8 mouse cellular contexts compared by ENCODE assay signal in the genomic region with DNA sequence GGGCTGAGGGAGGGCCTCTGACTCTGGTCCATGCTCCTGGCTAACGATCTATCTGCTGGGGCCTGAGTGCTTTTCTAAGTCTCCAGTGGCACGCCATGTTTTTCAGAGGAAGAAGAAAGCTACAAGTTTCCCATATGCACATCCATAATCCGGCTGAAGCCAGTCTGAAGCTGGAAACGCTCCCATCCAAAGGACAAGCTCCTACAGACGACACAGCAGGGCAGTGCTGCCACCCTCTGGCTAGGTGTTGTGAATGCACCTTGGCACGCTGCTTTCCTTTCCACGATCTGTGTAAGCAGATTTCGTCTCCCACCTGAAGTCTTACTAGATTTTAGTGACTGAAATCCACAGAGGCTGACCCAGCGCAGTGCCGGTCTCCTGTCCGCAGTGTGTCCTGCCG. TPM values are rescaled to one million over a fixed set of nuclear protein-coding genes. Genes with fewer than 3 reads are reported as not detected.
DNase-seq lines count a peak whose midpoint lies in the region; ATAC-seq and TF ChIP-seq lines count a peak whose summit lies in the region.

No protein-coding gene starts in this region.

- 0 out of 2 replicates have a peak, but pooled peaks cover 3% of the 10 kb centered on the region for H3K36me3 ChIP-seq in ES-Bruce4 (ENCODE audit: control insufficient read depth, insufficient read depth, low read length, poor library complexity, severe bottlenecking)
- H3K36me3 ChIP-seq in forebrain, embryonic 11.5 days (ENCODE audit: control insufficient read depth, insufficient read depth, low read length): no peaks in the 10 kb centered on the region; the same call in 1 of the 2 replicates
- peaks cover 73% of the 10 kb centered on the region for H3K36me3 ChIP-seq in heart, embryonic 14.5 days (ENCODE audit: control insufficient read depth, insufficient read depth, low read length)
- H3K36me3 ChIP-seq in liver, embryonic 14.5 days (replicated peaks; ENCODE audit: control insufficient read depth, insufficient read depth, low read depth): no peaks in the 10 kb centered on the region; the same call in 1 of the 2 replicates
- H3K36me3 ChIP-seq in neural tube, embryonic 15.5 days: peaks cover 68% of the 10 kb centered on the region

- no peaks in the 10 kb centered on the region for H3K27me3 ChIP-seq in ES-Bruce4 (ENCODE audit: control insufficient read depth, insufficient read depth, low read length, poor library complexity, severe bottlenecking)
- H3K27me3 ChIP-seq in forebrain, embryonic 11.5 days (ENCODE audit: control insufficient read depth, insufficient read depth, low read length): no peaks in the 10 kb centered on the region
- H3K27me3 ChIP-seq in heart, embryonic 14.5 days (ENCODE audit: control insufficient read depth, insufficient read depth, low read length): no peaks in the 10 kb centered on the region
- H3K27me3 ChIP-seq in liver, embryonic 14.5 days (ENCODE audit: control insufficient read depth, insufficient read depth, low read length): no peaks in the 10 kb centered on the region
- no peaks in the 10 kb centered on the region for H3K27me3 ChIP-seq in neural tube, embryonic 15.5 days (replicated peaks)

- H3K9me3 ChIP-seq in ES-Bruce4 (replicated peaks; ENCODE audit: control insufficient read depth, insufficient read depth, low read length, poor library complexity, severe bottlenecking): no peaks in the 10 kb centered on the region
- no peaks in the 10 kb centered on the region for H3K9me3 ChIP-seq in forebrain, embryonic 11.5 days (ENCODE audit: control insufficient read depth, low read length)
- no peaks in the 10 kb centered on the region for H3K9me3 ChIP-seq in heart, embryonic 14.5 days (ENCODE audit: control insufficient read depth, low read length)
- no peaks in the 10 kb centered on the region for H3K9me3 ChIP-seq in liver, embryonic 14.5 days (ENCODE audit: control insufficient read depth, low read length)
- H3K9me3 ChIP-seq in neural tube, embryonic 15.5 days (replicated peaks): no peaks in the 10 kb centered on the region

- TF ChIP-seq EP300 in ES-Bruce4 (IDR thresholded peaks at IDR 0.05; ENCODE audit: insufficient read depth, low read depth, low read length): 0 out of 2 replicates have a peak, but pooled peaks have one; percentile 17
- no peak for TF ChIP-seq EP300 in liver, embryonic 14.5 days (IDR thresholded peaks at IDR 0.05; ENCODE audit: low read depth)

- no peak overlapping the region for H3K27ac ChIP-seq in ES-Bruce4 (ENCODE audit: insufficient read depth, low read length)
- no peak overlapping the region for H3K27ac ChIP-seq in forebrain, embryonic 11.5 days (ENCODE audit: low read depth, low read length)
- H3K27ac ChIP-seq in heart, embryonic 14.5 days (replicated peaks in 1 of 2; ENCODE audit: control insufficient read depth in 1 of 2, insufficient read depth in 1 of 2, low read depth in 2 of 2, low read length in 2 of 2): no peak overlapping the region; a peak in 1 of 4 replicates
- no peak overlapping the region for H3K27ac ChIP-seq in liver, embryonic 14.5 days
- H3K27ac ChIP-seq in neural tube, embryonic 15.5 days (replicated peaks): peak overlapping the region; percentile 78

- no peak for TF ChIP-seq POLR2A in ES-Bruce4 (IDR thresholded peaks at IDR 0.05; ENCODE audit: insufficient read depth, low read length)

- WGBS in forebrain, embryonic 11.5 days: 54% methylated on average over 12 of the region's 12 CpGs
- WGBS in heart, embryonic 14.5 days: 42% methylated on average over 12 of the region's 12 CpGs
- 66% methylated on average over 12 of the region's 12 CpGs for WGBS in liver, embryonic 14.5 days (ENCODE audit: insufficient replicate concordance)
- WGBS in neural tube, embryonic 15.5 days: 51% methylated on average over 12 of the region's 12 CpGs

- peak; percentile 36 for DNase-seq in c-Kit-positive CD71-positive TER-119-positive erythroid progenitor cells, embryonic 14.5 days (ENCODE audit: low spot score)
- peak; percentile 84 for DNase-seq in forebrain, embryonic 11.5 days (ENCODE audit: low spot score)
- peak; percentile 85 to 86 for DNase-seq in kidney, postnatal 25 days
- no peak for DNase-seq in liver, embryonic 14.5 days (ENCODE audit: low read depth in 3 of 3, low spot score in 3 of 3)
- DNase-seq in testis, postnatal 14 days (ENCODE audit: low spot score): peak; percentile 61

- H3K4me1 ChIP-seq in ES-Bruce4 (ENCODE audit: control insufficient read depth, insufficient read depth, low read length): no peaks in the 10 kb centered on the region
- H3K4me1 ChIP-seq in forebrain, embryonic 11.5 days (replicated peaks; ENCODE audit: control insufficient read depth, insufficient read depth, low read length): no peaks in the 10 kb centered on the region
- peaks cover 0 to 2% of the 10 kb centered on the region in 2 experiments; a peak in 1 of 4 replicates for H3K4me1 ChIP-seq in heart, embryonic 14.5 days (ENCODE audit: control insufficient read depth in 2 of 2, insufficient read depth in 2 of 2, low read length in 2 of 2)
- no peaks in the 10 kb centered on the region for H3K4me1 ChIP-seq in liver, embryonic 14.5 days (replicated peaks; ENCODE audit: control insufficient read depth in 2 of 2, insufficient read depth in 2 of 2, low read length in 1 of 2)
- H3K4me1 ChIP-seq in neural tube, embryonic 15.5 days: peaks cover 6% of the 10 kb centered on the region; the same call in 1 of the 2 replicates

- no peak overlapping the region for H3K4me3 ChIP-seq in ES-Bruce4 (ENCODE audit: low read depth, low read length)
- no peak overlapping the region for H3K4me3 ChIP-seq in forebrain, embryonic 11.5 days (ENCODE audit: low read depth, low read length)
- no peak overlapping the region for H3K4me3 ChIP-seq in heart, embryonic 14.5 days (ENCODE audit: control insufficient read depth in 1 of 2, insufficient read depth in 1 of 2, low read depth in 1 of 2, low read length in 2 of 2)
- no peak overlapping the region for H3K4me3 ChIP-seq in liver, embryonic 14.5 days (ENCODE audit: insufficient read depth in 1 of 2, low read depth in 2 of 2, low read length in 2 of 2)
- no peak overlapping the region for H3K4me3 ChIP-seq in neural tube, embryonic 15.5 days (replicated peaks)

- no peak overlapping the region for H3K9ac ChIP-seq in ES-Bruce4 (ENCODE audit: low read depth, poor library complexity, severe bottlenecking)
- no peak overlapping the region for H3K9ac ChIP-seq in forebrain, embryonic 11.5 days (ENCODE audit: low read length)
- peak overlapping the region; percentile 44; the same call in 1 of the 2 replicates for H3K9ac ChIP-seq in heart, embryonic 14.5 days (ENCODE audit: low read length)
- no peak overlapping the region for H3K9ac ChIP-seq in liver, embryonic 14.5 days (replicated peaks)
- no peak overlapping the region for H3K9ac ChIP-seq in neural tube, embryonic 15.5 days (replicated peaks)

- TF ChIP-seq CTCF in ES-Bruce4 (IDR thresholded peaks at IDR 0.05; ENCODE audit: low read depth, low read length): peak; percentile 98
- peak; percentile 94 for TF ChIP-seq CTCF in liver, embryonic 14.5 days (IDR thresholded peaks at IDR 0.05; ENCODE audit: low read depth)

- ATAC-seq in forebrain, embryonic 11.5 days (replicated peaks; ENCODE audit: low FRiP score): no peak
- ATAC-seq in heart, embryonic 14.5 days (ENCODE audit: insufficient number of reproducible peaks, insufficient read depth, low FRiP score, low read depth): no peak
- no peak for ATAC-seq in liver, embryonic 14.5 days (ENCODE audit: insufficient read depth)
- peak; percentile 85 for ATAC-seq in neural tube, embryonic 15.5 days (ENCODE audit: low FRiP score)

- H3K4me2 ChIP-seq in forebrain, embryonic 11.5 days (ENCODE audit: low read depth, low read length, severe bottlenecking): no peak overlapping the region
- no peak overlapping the region for H3K4me2 ChIP-seq in heart, embryonic 14.5 days (ENCODE audit: low read length)
- no peak overlapping the region for H3K4me2 ChIP-seq in liver, embryonic 14.5 days (ENCODE audit: low read depth)
- H3K4me2 ChIP-seq in neural tube, embryonic 15.5 days: no peak overlapping the region

RNA-seq across cellular contexts. Expression of a gene that starts 14.3 kb away (rescaled TPM):
- polyA plus RNA-seq in ES-Bruce4 (2011; ENCODE audit: insufficient read depth, insufficient read length, low read depth, missing spikeins): 25.9 and 31.4 TPM in 2 replicates
- polyA plus RNA-seq in forebrain, embryonic 11.5 days (2014; fragmentation: Nextera tagmentation; extraction: Ambion mirVana): 23.5 and 26.6 TPM in 2 replicates
- 64.1 and 66.2 TPM in 2 replicates for polyA plus RNA-seq in heart, embryonic 14.5 days (2014; fragmentation: Nextera tagmentation; extraction: Ambion mirVana)
- 8.2 and 8.7 TPM in 2 replicates for polyA plus RNA-seq in liver, embryonic 14.5 days (2012; rRNA removed)
- 5.5 and 7.7 TPM in 2 replicates for polyA plus RNA-seq in liver, embryonic 14.5 days (2014; fragmentation: Nextera tagmentation; extraction: Ambion mirVana)
- polyA plus RNA-seq in neural tube, embryonic 15.5 days (2015; fragmentation: Nextera tagmentation; extraction: Ambion mirVana): 15.4 and 16.1 TPM in 2 replicates

RNA-seq across cellular contexts. Expression of a gene that starts 44.3 kb away (rescaled TPM):
- 57.1 and 59.4 TPM in 2 replicates for polyA plus RNA-seq in ES-Bruce4 (2011; ENCODE audit: insufficient read depth, insufficient read length, low read depth, missing spikeins)
- 60.3 and 63.2 TPM in 2 replicates for polyA plus RNA-seq in forebrain, embryonic 11.5 days (2014; fragmentation: Nextera tagmentation; extraction: Ambion mirVana)
- 30.5 and 34.1 TPM in 2 replicates for polyA plus RNA-seq in heart, embryonic 14.5 days (2014; fragmentation: Nextera tagmentation; extraction: Ambion mirVana)
- polyA plus RNA-seq in liver, embryonic 14.5 days (2012; rRNA removed): 7.3 and 12.0 TPM in 2 replicates
- polyA plus RNA-seq in liver, embryonic 14.5 days (2014; fragmentation: Nextera tagmentation; extraction: Ambion mirVana): 18.3 and 19.4 TPM in 2 replicates
- 57.5 and 62.9 TPM in 2 replicates for polyA plus RNA-seq in neural tube, embryonic 15.5 days (2015; fragmentation: Nextera tagmentation; extraction: Ambion mirVana)

RNA-seq across cellular contexts. Expression of a gene that starts 44.5 kb away (rescaled TPM):
- polyA plus RNA-seq in ES-Bruce4 (2011; ENCODE audit: insufficient read depth, insufficient read length, low read depth, missing spikeins): 25.4 and 28.8 TPM in 2 replicates
- 34.1 and 38.2 TPM in 2 replicates for polyA plus RNA-seq in forebrain, embryonic 11.5 days (2014; fragmentation: Nextera tagmentation; extraction: Ambion mirVana)
- 14.0 and 17.3 TPM in 2 replicates for polyA plus RNA-seq in heart, embryonic 14.5 days (2014; fragmentation: Nextera tagmentation; extraction: Ambion mirVana)
- polyA plus RNA-seq in liver, embryonic 14.5 days (2012; rRNA removed): 5.5 and 6.0 TPM in 2 replicates
- polyA plus RNA-seq in liver, embryonic 14.5 days (2014; fragmentation: Nextera tagmentation; extraction: Ambion mirVana): 4.2 and 5.1 TPM in 2 replicates
- polyA plus RNA-seq in neural tube, embryonic 15.5 days (2015; fragmentation: Nextera tagmentation; extraction: Ambion mirVana): 28.2 and 30.6 TPM in 2 replicates

Comparison
In these comparisons a context has a peak if more than half of its experiments do, and no peak if none do; other contexts are left out.
1. DNase-seq: peak in c-Kit-positive CD71-positive TER-119-positive erythroid progenitor cells, embryonic 14.5 days (single experiment), forebrain, embryonic 11.5 days (single experiment), kidney, postnatal 25 days (2 of 2) and testis, postnatal 14 days (single experiment); none in liver, embryonic 14.5 days (0 of 3).